Mouse (Mus musculus) heart, embryonic 11.5 days (tissue): ENCODE measurements around the gene Gm3500. TPM values are rescaled to one million over a fixed set of nuclear protein-coding genes. Genes with fewer than 3 reads are reported as not detected.
"Not testable (repeated sequence)": the region's sequence is repeated elsewhere in the genome, so short reads cannot be mapped to it uniquely, and the experiment has no call there.

Experiments used
- ATAC-seq: fragments of 200-750 bp; cut with Nextera tagmentation; replicated peaks from 2 replicates; pipeline ENCODE4 v1.8.0; 2017; ENCODE audit warnings: moderate library complexity; ENCODE audit not compliant: insufficient number of reproducible peaks, low FRiP score, low TSS enrichment
- H3K27ac ChIP-seq: fragments of 300-500 bp; sonication (generic); 2 replicates; pipeline ENCODE4 v1.5.1; 2014; ENCODE audit warnings: mild to moderate bottlenecking, low read depth, low read length
- H3K27me3 ChIP-seq: fragments of 300-500 bp; sonication (generic); 2 replicates; pipeline ENCODE4 v1.6.1; 2014; ENCODE audit warnings: mild to moderate bottlenecking, low read length, mixed read lengths; ENCODE audit not compliant: control insufficient read depth, insufficient read depth
- H3K36me3 ChIP-seq: fragments of 300-500 bp; sonication (generic); 2 replicates; pipeline ENCODE4 v1.6.1; 2014; ENCODE audit warnings: mild to moderate bottlenecking, low read length, moderate library complexity, mixed read lengths; ENCODE audit not compliant: control insufficient read depth, insufficient read depth
- H3K4me1 ChIP-seq: fragments of 300-500 bp; sonication (generic); 2 replicates; pipeline ENCODE4 v1.6.1; 2014; ENCODE audit warnings: low read length; ENCODE audit not compliant: control insufficient read depth, insufficient read depth
- H3K4me2 ChIP-seq: fragments of 300-500 bp; sonication (generic); 2 replicates; pipeline ENCODE4 v1.6.1; 2014; ENCODE audit warnings: mild to moderate bottlenecking, moderate library complexity
- H3K4me3 ChIP-seq: fragments of 300-500 bp; sonication (generic); 2 replicates; pipeline ENCODE4 v1.5.1; 2014; ENCODE audit warnings: low read depth, low read length
- H3K9ac ChIP-seq: fragments of 300-500 bp; sonication (generic); 2 replicates; pipeline ENCODE4 v1.6.1; 2014; ENCODE audit warnings: mild to moderate bottlenecking, low read depth, low read length, moderate library complexity
- H3K9me3 ChIP-seq: fragments of 300-500 bp; sonication (generic); replicated peaks from 2 replicates; pipeline ENCODE4 v1.6.1; 2016; ENCODE audit warnings: low read length; ENCODE audit not compliant: control insufficient read depth
- WGBS: fragments of 180-500 bp; shearing (Covaris S2); extraction: QIAGEN DNeasy Blood & Tissue Kit; methylation state at CpG from one replicate; pipeline ENCODE4 v1.1.7; 2014; ENCODE audit not compliant: insufficient replicate concordance; 5-methylcytosine and 5-hydroxymethylcytosine counted together
- polyA plus RNA-seq: library from polyadenylated mRNA; unstranded; fragments of >200 nt; fragmentation: Nextera tagmentation; extraction: Ambion mirVana; gene quantifications from 2 replicates; pipeline ENCODE4 v1.2.1, GENCODE M21; 2014

Gm3500 gene
- not detected in 2 replicates for polyA plus RNA-seq

DNA sequence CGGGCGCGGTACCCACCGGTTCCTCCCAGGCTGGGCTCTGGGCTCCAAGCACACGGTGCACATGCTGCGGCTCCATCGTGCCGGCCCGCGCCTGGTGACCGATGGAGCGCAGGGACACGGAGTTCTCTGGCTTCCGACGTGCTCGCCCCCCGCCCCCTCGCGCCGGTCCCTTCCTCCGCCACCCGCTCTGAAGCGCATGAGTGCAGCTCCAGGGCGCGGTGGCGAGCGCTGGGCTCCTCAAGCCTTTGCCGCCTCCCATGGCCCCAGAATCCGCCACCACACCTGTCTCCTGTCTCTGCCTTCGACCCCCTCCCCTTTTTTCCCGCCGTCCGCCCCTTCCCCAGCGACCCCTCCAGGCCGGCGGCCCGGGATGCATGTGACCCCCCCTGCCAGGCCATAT lies at the start of gene Gm3500:
Gene Gm3500 (minus strand): TSS at position 101 of the 400 bp plus-strand sequence.
- H3K9ac ChIP-seq, H3K27me3 ChIP-seq, H3K4me3 ChIP-seq, H3K4me1 ChIP-seq, ATAC-seq, H3K9me3 ChIP-seq, H3K4me2 ChIP-seq, H3K27ac ChIP-seq, H3K36me3 ChIP-seq: not testable (repeated sequence)
- no CpG with 5 or more reads among the region's 37 CpGs for WGBS

DNA sequence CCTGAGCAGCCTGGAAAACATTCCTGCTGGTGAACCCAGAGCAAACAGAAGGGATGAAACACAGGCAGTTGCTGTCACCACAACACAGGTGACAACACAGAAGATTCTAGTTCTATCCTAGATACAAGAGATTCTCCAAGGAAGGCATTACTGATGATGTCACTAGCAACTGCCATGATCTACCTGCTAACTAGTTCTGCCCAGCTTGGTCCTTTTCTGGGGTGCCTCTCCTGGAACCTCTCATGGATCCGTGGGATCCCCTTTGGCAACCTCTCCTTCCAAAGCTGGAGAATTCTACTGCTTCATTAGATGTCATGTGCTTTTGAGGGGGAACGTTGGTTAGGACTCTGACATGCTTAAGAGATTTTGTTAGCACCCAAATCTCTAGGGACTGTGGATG lies 54.0 kb downstream of the Gm3500 start, which contains the start of gene Gm3542:
Gene Gm3542 (minus strand): TSS at position 101 of the 400 bp plus-strand sequence.
- not testable (repeated sequence) for H3K27ac ChIP-seq, H3K4me3 ChIP-seq, H3K4me1 ChIP-seq, H3K27me3 ChIP-seq, H3K9ac ChIP-seq, H3K36me3 ChIP-seq, H3K9me3 ChIP-seq, ATAC-seq, H3K4me2 ChIP-seq
- no CpG with 5 or more reads among the region's 2 CpGs for WGBS

Other genes starting within 250 kb of the Gm3500 start
- gene Gm3317, start 224.5 kb downstream of the Gm3500 start, polyA plus RNA-seq = not detected in 2 replicates
- not detected in 2 replicates for gene Gm8271, start 203.3 kb downstream of the Gm3500 start, polyA plus RNA-seq
- 0.13 TPM in 1 of 2 replicates, not detected in the other for gene Gm3526, start 128.5 kb downstream of the Gm3500 start, polyA plus RNA-seq
- not detected in 2 replicates for gene Gm3542, start 54.1 kb downstream of the Gm3500 start, polyA plus RNA-seq
- gene Gm3194, start 66.4 kb upstream of the Gm3500 start, polyA plus RNA-seq = 0.44 and 0.66 TPM in 2 replicates
- not detected in 2 replicates for gene Gm8246, start 88.8 kb upstream of the Gm3500 start, polyA plus RNA-seq
- not detected in 2 replicates for gene Gm3187, start 95.2 kb upstream of the Gm3500 start, polyA plus RNA-seq
- 1.9 and 2.2 TPM in 2 replicates for gene Gm3488, start 112.6 kb upstream of the Gm3500 start, polyA plus RNA-seq
- not detected in 2 replicates for gene Gm3532, start 149.4 kb upstream of the Gm3500 start, polyA plus RNA-seq
- gene Gm8265, start 244.0 kb upstream of the Gm3500 start, polyA plus RNA-seq = not detected in 2 replicates